Mouse (Mus musculus) NIH3T3 (cell line): ENCODE data around the gene Ap4s1.
"Not testable (repeated sequence)": the region's sequence is repeated elsewhere in the genome, so short reads cannot be mapped to it uniquely, and the experiment has no call there.

Experiments used
- DNase-seq: peaks from one replicate; pipeline ENCODE4 v3.0.0-alpha.2; 2012; ENCODE audit warnings: low read depth

Ap4s1 gene

GRCm38 (mm10) chr12:51690893-51691844, at the start of gene Ap4s1:
Gene Ap4s1, plus strand, starts transcription at chr12:51691033.
- peak; percentile 79 for DNase-seq

GRCm38 (mm10) chr12:51641871-51642270, 49.0 kb upstream of the Ap4s1 start:
- no peak for DNase-seq

GRCm38 (mm10) chr12:51649401-51649800, 41.4 kb upstream of the Ap4s1 start:
- not testable (repeated sequence) for DNase-seq

GRCm38 (mm10) chr12:51655944-51656465, 34.8 kb upstream of the Ap4s1 start:
- DNase-seq = no peak

GRCm38 (mm10) chr12:51663011-51663410, 27.8 kb upstream of the Ap4s1 start:
- DNase-seq = no peak

- no peak for DNase-seq
These were observed 26.9 kb upstream of the Ap4s1 start for GRCm38 (mm10) chr12:51663908-51664307.

GRCm38 (mm10) chr12:51666708-51667430, 24.0 kb upstream of the Ap4s1 start:
- DNase-seq = peak; percentile 45

- DNase-seq = no peak
These were observed 19.5 kb upstream of the Ap4s1 start for GRCm38 (mm10) chr12:51671231-51671891.

- no peak for DNase-seq
These were observed 17.6 kb upstream of the Ap4s1 start for GRCm38 (mm10) chr12:51673270-51673669.

GRCm38 (mm10) chr12:51676442-51676841, 14.4 kb upstream of the Ap4s1 start:
- DNase-seq = no peak

GRCm38 (mm10) chr12:51678844-51679243, 12.0 kb upstream of the Ap4s1 start:
- DNase-seq = peak; percentile 17

- DNase-seq = no peak
These were observed 2.3 kb upstream of the Ap4s1 start for GRCm38 (mm10) chr12:51688546-51688945.

- DNase-seq = peak; percentile 98
These were observed 1.2 kb downstream of the Ap4s1 start, which contains the start of gene Strn3 for GRCm38 (mm10) chr12:51691845-51692632. Gene Strn3, minus strand, starts transcription at chr12:51691897.

GRCm38 (mm10) chr12:51692870-51693269, 2.0 kb downstream of the Ap4s1 start:
- not testable (repeated sequence) for DNase-seq

- DNase-seq = peak; percentile 17
These were observed 2.6 kb downstream of the Ap4s1 start for GRCm38 (mm10) chr12:51693419-51693818.

GRCm38 (mm10) chr12:51694096-51694495, 3.3 kb downstream of the Ap4s1 start:
- DNase-seq = no peak

- DNase-seq = no peak
These were observed 4.1 kb downstream of the Ap4s1 start for GRCm38 (mm10) chr12:51694966-51695365.

GRCm38 (mm10) chr12:51696157-51696556, 5.3 kb downstream of the Ap4s1 start:
- peak; percentile 74 for DNase-seq

- DNase-seq = peak; percentile 66
These were observed 9.0 kb downstream of the Ap4s1 start for GRCm38 (mm10) chr12:51699623-51700393.

- peak; percentile 37 for DNase-seq
These were observed 10.9 kb downstream of the Ap4s1 start for GRCm38 (mm10) chr12:51701723-51702122.
